Mouse (Mus musculus): Measurements from ENCODE around the gene Fbxo48. TPM values are rescaled to one million over a fixed set of nuclear protein-coding genes. Genes with fewer than 3 reads are reported as not detected.

Fbxo48 gene
- polyA plus RNA-seq, 1 experiment: 1.9 TPM

- Histone ChIP-seq H3K4me3 (replicated peaks; ENCODE audit: control insufficient read depth, low read depth, low read length) (no peak overlapping the region), H3K4me1 (ENCODE audit: control insufficient read depth, insufficient read depth, low read length) (peaks cover 2% of the 10 kb centered on the region), H3K27ac (ENCODE audit: control insufficient read depth, insufficient read depth, low read depth, low read length, poor library complexity) (peak overlapping the region; percentile 87)
- TF ChIP-seq POLR2A (IDR thresholded peaks at IDR 0.05; ENCODE audit: borderline replicate concordance, control insufficient read depth, low read depth, low read length) (no peak), CTCF (IDR thresholded peaks at IDR 0.05; ENCODE audit: control insufficient read depth, insufficient read depth, low read length) (no peak)
- WGBS: 20% methylated on average over 2 of the region's 2 CpGs
Observed at GRCm38 (mm10) chr11:16977611-16978010, 26.4 kb downstream of the Fbxo48 start.

- peak overlapping the region; percentile 87; the same call in 1 of the 2 replicates for H3K27ac ChIP-seq (ENCODE audit: control insufficient read depth, insufficient read depth, low read depth, low read length, poor library complexity)
- WGBS: 9% methylated on average over 5 of the region's 5 CpGs
- no peak overlapping the region for H3K4me3 ChIP-seq (replicated peaks; ENCODE audit: control insufficient read depth, low read depth, low read length)
- H3K4me1 ChIP-seq (ENCODE audit: control insufficient read depth, insufficient read depth, low read length): peaks cover 3% of the 10 kb centered on the region
- TF ChIP-seq CTCF (IDR thresholded peaks at IDR 0.05; ENCODE audit: control insufficient read depth, insufficient read depth, low read length) (no peak), POLR2A (IDR thresholded peaks at IDR 0.05; ENCODE audit: borderline replicate concordance, control insufficient read depth, low read depth, low read length) (no peak)
Observed at GRCm38 (mm10) chr11:16978161-16978707, 27.1 kb downstream of the Fbxo48 start.

GRCm38 (mm10) chr11:16986550-16987187 is 35.5 kb downstream of the Fbxo48 start:
- no peak overlapping the region for H3K27ac ChIP-seq (ENCODE audit: control insufficient read depth, insufficient read depth, low read depth, low read length, poor library complexity)
- WGBS: 36% methylated on average over 7 of the region's 7 CpGs
- no peak overlapping the region for H3K4me3 ChIP-seq (replicated peaks; ENCODE audit: control insufficient read depth, low read depth, low read length)
- peaks cover 5% of the 10 kb centered on the region for H3K4me1 ChIP-seq (ENCODE audit: control insufficient read depth, insufficient read depth, low read length)
- TF ChIP-seq POLR2A (IDR thresholded peaks at IDR 0.05; ENCODE audit: borderline replicate concordance, control insufficient read depth, low read depth, low read length) (no peak), CTCF (IDR thresholded peaks at IDR 0.05; ENCODE audit: control insufficient read depth, insufficient read depth, low read length) (no peak)

GRCm38 (mm10) chr11:16987745-16988328 is 36.7 kb downstream of the Fbxo48 start:
- 24% methylated on average over 6 of the region's 6 CpGs for WGBS
- H3K4me3 ChIP-seq (replicated peaks; ENCODE audit: control insufficient read depth, low read depth, low read length): no peak overlapping the region
- peaks cover 5% of the 10 kb centered on the region for H3K4me1 ChIP-seq (ENCODE audit: control insufficient read depth, insufficient read depth, low read length)
- H3K27ac ChIP-seq (ENCODE audit: control insufficient read depth, insufficient read depth, low read depth, low read length, poor library complexity): no peak overlapping the region; the same call in 1 of the 2 replicates
- TF ChIP-seq POLR2A (IDR thresholded peaks at IDR 0.05; ENCODE audit: borderline replicate concordance, control insufficient read depth, low read depth, low read length) (no peak), CTCF (IDR thresholded peaks at IDR 0.05; ENCODE audit: control insufficient read depth, insufficient read depth, low read length) (no peak)

- H3K4me3 ChIP-seq (replicated peaks; ENCODE audit: control insufficient read depth, low read depth, low read length): no peak overlapping the region
- WGBS: 84% methylated on average over 5 of the region's 5 CpGs
- no peak overlapping the region for H3K27ac ChIP-seq (ENCODE audit: control insufficient read depth, insufficient read depth, low read depth, low read length, poor library complexity)
- H3K4me1 ChIP-seq (ENCODE audit: control insufficient read depth, insufficient read depth, low read length): peaks cover 3% of the 10 kb centered on the region; the same call in 1 of the 2 replicates
- TF ChIP-seq POLR2A (IDR thresholded peaks at IDR 0.05; ENCODE audit: borderline replicate concordance, control insufficient read depth, low read depth, low read length): no peak
- TF ChIP-seq CTCF (IDR thresholded peaks at IDR 0.05; ENCODE audit: control insufficient read depth, insufficient read depth, low read length): no peak
Observed at GRCm38 (mm10) chr11:16989885-16990284, 38.7 kb downstream of the Fbxo48 start.

- no peaks in the 10 kb centered on the region; the same call in 1 of the 2 replicates for H3K4me1 ChIP-seq (ENCODE audit: control insufficient read depth, insufficient read depth, low read length)
- H3K27ac ChIP-seq (ENCODE audit: control insufficient read depth, insufficient read depth, low read depth, low read length, poor library complexity): no peak overlapping the region
- H3K4me3 ChIP-seq (replicated peaks; ENCODE audit: control insufficient read depth, low read depth, low read length): no peak overlapping the region
- no peak for TF ChIP-seq CTCF (IDR thresholded peaks at IDR 0.05; ENCODE audit: control insufficient read depth, insufficient read depth, low read length)
- no peak for TF ChIP-seq POLR2A (IDR thresholded peaks at IDR 0.05; ENCODE audit: borderline replicate concordance, control insufficient read depth, low read depth, low read length)
- 50% methylated on average over 6 of the region's 6 CpGs for WGBS
Observed at GRCm38 (mm10) chr11:16992880-16993279, 41.7 kb downstream of the Fbxo48 start.

GRCm38 (mm10) chr11:16996818-16997217 is 45.6 kb downstream of the Fbxo48 start:
- no peak for TF ChIP-seq POLR2A (IDR thresholded peaks at IDR 0.05; ENCODE audit: borderline replicate concordance, control insufficient read depth, low read depth, low read length)
- H3K27ac ChIP-seq (ENCODE audit: control insufficient read depth, insufficient read depth, low read depth, low read length, poor library complexity): no peak overlapping the region
- peaks cover 3% of the 10 kb centered on the region for H3K4me1 ChIP-seq (ENCODE audit: control insufficient read depth, insufficient read depth, low read length)
- no peak overlapping the region for H3K4me3 ChIP-seq (replicated peaks; ENCODE audit: control insufficient read depth, low read depth, low read length)

GRCm38 (mm10) chr11:16997465-16997864 is 46.3 kb downstream of the Fbxo48 start:
- H3K4me1 ChIP-seq (ENCODE audit: control insufficient read depth, insufficient read depth, low read length): peaks cover 3% of the 10 kb centered on the region
- H3K27ac ChIP-seq (ENCODE audit: control insufficient read depth, insufficient read depth, low read depth, low read length, poor library complexity): no peak overlapping the region
- no peak overlapping the region for H3K4me3 ChIP-seq (replicated peaks; ENCODE audit: control insufficient read depth, low read depth, low read length)
- TF ChIP-seq CTCF (IDR thresholded peaks at IDR 0.05; ENCODE audit: control insufficient read depth, insufficient read depth, low read length): no peak
- TF ChIP-seq POLR2A (IDR thresholded peaks at IDR 0.05; ENCODE audit: borderline replicate concordance, control insufficient read depth, low read depth, low read length): no peak
